Mouse (Mus musculus): Measurements from ENCODE around the gene Gm21083.
"Not testable (repeated sequence)": the region's sequence is repeated elsewhere in the genome, so short reads cannot be mapped to it uniquely, and the experiment has no call there.

GRCm38 (mm10) chr5:15601960-15602359 is 24.8 kb downstream of the Gm21083 start:
- not testable (repeated sequence) for TF ChIP-seq TAL1, GATA1 (IDR thresholded peaks at IDR 0.05; ENCODE audit: low read length)

All from erythroblast, embryonic 14.5 days (primary cell).